Mouse (Mus musculus) spleen, adult 18-20 months (tissue): ENCODE measurements at regions not wholly inside any gene's neighbourhood (a gene's known extent, or its start where the extent isn't known, plus 50 kb on each side); places are given as distances from the start of the nearest gene placed in this dataset.

Source experiments
- DNase-seq, 2 experiments: peaks; one replicate each; pipeline ENCODE4 v3.0.0; 2022; ENCODE audit warnings: mixed read lengths in 2 of 2

- DNase-seq, result no peak
Measured at GRCm38 (mm10) chr1:73418196-73418595, 402.5 kb upstream of the Tnp1 start.

GRCm38 (mm10) chr1:73411452-73411851 lies 395.7 kb upstream of the Tnp1 start:
- DNase-seq, result no peak

GRCm38 (mm10) chr1:73399178-73399577 lies 383.5 kb upstream of the Tnp1 start:
- DNase-seq, result no peak

GRCm38 (mm10) chr1:73395034-73395433 lies 379.3 kb upstream of the Tnp1 start:
- DNase-seq, result no peak

- DNase-seq, result no peak
Measured at GRCm38 (mm10) chr1:73394466-73394865, 378.8 kb upstream of the Tnp1 start.

- no peak for DNase-seq
Measured at GRCm38 (mm10) chr1:73392077-73392476, 376.4 kb upstream of the Tnp1 start.

GRCm38 (mm10) chr1:73389976-73390375 lies 374.3 kb upstream of the Tnp1 start:
- DNase-seq, result no peak

- no peak for DNase-seq
Measured at GRCm38 (mm10) chr1:73389174-73389573, 373.5 kb upstream of the Tnp1 start.

- DNase-seq, result no peak
Measured at GRCm38 (mm10) chr1:73381578-73381977, 365.9 kb upstream of the Tnp1 start.

GRCm38 (mm10) chr1:73374531-73375375 lies 359.0 kb upstream of the Tnp1 start:
- no peak for DNase-seq

GRCm38 (mm10) chr1:73368222-73368621 lies 352.5 kb upstream of the Tnp1 start:
- no peak for DNase-seq

GRCm38 (mm10) chr1:73365842-73366241 lies 350.1 kb upstream of the Tnp1 start:
- no peak for DNase-seq

- no peak for DNase-seq
Measured at GRCm38 (mm10) chr1:73364300-73364683, 348.6 kb upstream of the Tnp1 start.

- no peak for DNase-seq
Measured at GRCm38 (mm10) chr1:73363549-73364299, 348.0 kb upstream of the Tnp1 start.

GRCm38 (mm10) chr1:73362122-73362521 lies 346.4 kb upstream of the Tnp1 start:
- DNase-seq, result no peak

GRCm38 (mm10) chr1:73361300-73361699 lies 345.6 kb upstream of the Tnp1 start:
- DNase-seq, result no peak

- no peak for DNase-seq
Measured at GRCm38 (mm10) chr1:73354447-73354846, 338.7 kb upstream of the Tnp1 start.

GRCm38 (mm10) chr1:73348476-73348875 lies 332.8 kb upstream of the Tnp1 start:
- no peak for DNase-seq

GRCm38 (mm10) chr1:73344587-73344986 lies 328.9 kb upstream of the Tnp1 start:
- DNase-seq, result no peak

GRCm38 (mm10) chr1:73341911-73342310 lies 326.2 kb upstream of the Tnp1 start:
- no peak for DNase-seq

GRCm38 (mm10) chr1:73337401-73337800 lies 321.7 kb upstream of the Tnp1 start:
- DNase-seq, result no peak

- DNase-seq, result no peak
Measured at GRCm38 (mm10) chr1:73309556-73309955, 293.8 kb upstream of the Tnp1 start.

- no peak for DNase-seq
Measured at GRCm38 (mm10) chr1:73308420-73308819, 292.7 kb upstream of the Tnp1 start.

GRCm38 (mm10) chr1:73307194-73307593 lies 291.5 kb upstream of the Tnp1 start:
- DNase-seq, result no peak
